Mouse (Mus musculus) hindbrain, embryonic 14.5 days (tissue): Measurements from ENCODE around the gene Mrpl40. TPM values are rescaled to one million over a fixed set of nuclear protein-coding genes. Genes with fewer than 3 reads are reported as not detected.

Experiments
- ATAC-seq: fragments of 200-750 bp; cut with Nextera tagmentation; 2 replicates; pipeline ENCODE4 v1.8.0; 2017; ENCODE audit warnings: moderate number of reproducible peaks, mild to moderate bottlenecking, moderate TSS enrichment, moderate library complexity; ENCODE audit not compliant: low FRiP score
- DNase-seq: peaks from one replicate; pipeline ENCODE4 v3.0.0-alpha.2; 2015; ENCODE audit warnings: low spot score
- H3K27ac ChIP-seq: fragments of 300-500 bp; sonication (generic); 2 replicates; pipeline ENCODE4 v1.5.1; 2014; ENCODE audit warnings: mild to moderate bottlenecking, moderate library complexity
- H3K27me3 ChIP-seq: fragments of 300-500 bp; sonication (generic); 2 replicates; pipeline ENCODE4 v1.6.1; 2014; ENCODE audit warnings: mild to moderate bottlenecking, low read length, mixed read lengths; ENCODE audit not compliant: control insufficient read depth, insufficient read depth
- H3K36me3 ChIP-seq: fragments of 300-500 bp; sonication (generic); replicated peaks from 2 replicates; pipeline ENCODE4 v1.6.1; 2014; ENCODE audit not compliant: control insufficient read depth, insufficient read depth
- H3K4me1 ChIP-seq: fragments of 300-500 bp; sonication (generic); replicated peaks from 2 replicates; pipeline ENCODE4 v1.6.1; 2014; ENCODE audit warnings: antibody characterized with exemption, low read length, mixed read lengths; ENCODE audit not compliant: control insufficient read depth, insufficient read depth
- H3K4me2 ChIP-seq: fragments of 300-500 bp; sonication (generic); replicated peaks from 2 replicates; pipeline ENCODE4 v1.6.1; 2014; ENCODE audit warnings: mild to moderate bottlenecking, moderate library complexity
- H3K4me3 ChIP-seq: fragments of 300-500 bp; sonication (generic); replicated peaks from 2 replicates; pipeline ENCODE4 v1.5.1; 2014; ENCODE audit warnings: mild to moderate bottlenecking, low read length
- H3K9ac ChIP-seq: fragments of 300-500 bp; sonication (generic); 2 replicates; pipeline ENCODE4 v1.6.1; 2014
- H3K9me3 ChIP-seq: fragments of 300-500 bp; sonication (generic); 2 replicates; pipeline ENCODE4 v1.6.1; 2016; ENCODE audit warnings: low read length; ENCODE audit not compliant: control insufficient read depth
- WGBS: fragments of 180-500 bp; shearing (Covaris S2); extraction: QIAGEN DNeasy Blood & Tissue Kit; methylation state at CpG from one replicate; pipeline ENCODE4 v1.1.7; 2014; 5-methylcytosine and 5-hydroxymethylcytosine counted together
- polyA plus RNA-seq: library from polyadenylated mRNA; unstranded; fragments of >200 nt; fragmentation: Nextera tagmentation; extraction: Ambion mirVana; gene quantifications from 2 replicates; pipeline ENCODE4 v1.2.1, GENCODE M21; 2014

Mrpl40 gene
- polyA plus RNA-seq: 55.6 and 65.7 TPM in 2 replicates

DNA sequence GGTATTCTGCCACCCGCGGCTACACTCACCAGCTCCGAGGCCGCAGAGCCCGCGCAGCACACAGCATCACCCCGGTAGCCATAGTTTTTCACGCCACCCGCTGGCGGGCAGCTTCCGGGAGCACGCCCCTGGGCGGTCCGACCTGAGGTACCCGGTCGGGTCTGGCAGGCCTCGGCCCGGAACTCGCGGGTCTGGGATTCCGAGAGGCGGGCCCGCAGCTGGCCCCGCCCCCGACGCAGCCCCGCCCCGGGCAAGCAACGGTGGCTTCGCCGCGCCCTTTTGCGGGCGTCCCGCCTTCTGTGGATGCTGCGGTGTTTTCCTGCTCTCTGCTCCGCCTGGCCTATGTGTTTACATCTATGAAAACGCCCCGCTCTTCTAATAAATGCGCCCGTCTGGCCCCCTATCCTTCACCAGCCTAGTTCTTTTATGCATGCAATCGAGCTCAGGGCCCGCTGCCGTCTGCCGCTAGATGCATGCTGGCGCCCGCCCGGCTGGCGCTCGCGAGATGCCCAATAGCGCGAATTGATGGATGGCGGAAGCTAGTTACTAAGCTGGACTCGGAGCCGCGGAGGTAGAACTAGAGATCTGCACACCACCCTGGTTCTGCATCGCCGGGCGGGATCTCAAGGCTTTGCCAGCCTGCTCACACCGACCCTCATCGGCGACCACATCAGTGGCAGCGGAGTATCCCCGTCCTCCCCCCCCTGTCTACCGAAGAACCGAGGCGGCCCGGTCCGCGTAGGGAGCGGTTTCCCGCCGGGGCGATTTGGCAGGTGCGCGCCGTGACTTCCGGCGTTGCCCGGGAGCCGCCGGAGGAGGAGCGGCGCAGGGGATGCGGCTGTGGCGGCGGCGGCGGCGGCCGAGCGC is at the start of gene Mrpl40, which contains the start of gene Hira:
Gene Mrpl40 (minus strand): TSS at position 421 of the 867 bp plus-strand sequence.
Gene Hira (plus strand): TSS at position 596 of the 867 bp plus-strand sequence.
- WGBS: under 1% methylated on average over 83 of the region's 93 CpGs
- H3K36me3 ChIP-seq: peaks cover 40% of the 10 kb centered on the region
- ATAC-seq (peak; percentile 92), DNase-seq (peak; percentile 83)
- no peaks in the 10 kb centered on the region for H3K9me3 ChIP-seq
- peak within 1 kb of the TSS; percentile 95 for H3K4me3 ChIP-seq
- H3K4me2 ChIP-seq: peak within 1 kb of the TSS; percentile 72
- H3K9ac ChIP-seq: peak within 1 kb of the TSS; percentile 93
- H3K27me3 ChIP-seq: no peaks in the 10 kb centered on the region
- peaks cover 17% of the 10 kb centered on the region for H3K4me1 ChIP-seq
- H3K27ac ChIP-seq: peak within 1 kb of the TSS; percentile 91

DNA sequence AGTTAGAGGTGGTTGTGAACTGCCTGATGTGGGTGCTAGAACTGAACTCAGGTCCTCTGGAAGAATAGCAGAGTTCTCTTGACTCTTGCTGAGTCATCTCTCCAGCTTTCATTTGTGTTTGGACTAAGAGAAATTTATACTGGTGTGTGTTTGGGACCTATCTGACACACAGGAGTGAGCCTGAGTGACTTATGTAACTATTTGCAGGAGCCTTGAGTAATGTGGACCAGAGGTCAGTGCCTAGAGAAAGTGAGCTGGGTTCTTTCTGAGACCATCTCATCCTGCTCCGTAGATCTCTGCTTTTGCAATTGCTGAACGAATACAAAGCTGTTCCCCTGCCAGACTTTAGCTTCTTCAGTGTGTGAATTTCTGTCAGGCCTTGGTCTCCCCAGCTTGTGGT is 45.1 kb upstream of the Mrpl40 start:
- DNase-seq: no peak
- no peak for ATAC-seq
- Histone ChIP-seq H3K27ac (no peak overlapping the region), H3K4me2 (no peak overlapping the region), H3K4me3 (no peak overlapping the region), H3K27me3 (no peaks in the 10 kb centered on the region), H3K9ac (no peak overlapping the region), H3K36me3 (peaks cover 99% of the 10 kb centered on the region), H3K4me1 (no peaks in the 10 kb centered on the region), H3K9me3 (no peaks in the 10 kb centered on the region)
- 93% methylated on average over 2 of the region's 2 CpGs for WGBS

DNA sequence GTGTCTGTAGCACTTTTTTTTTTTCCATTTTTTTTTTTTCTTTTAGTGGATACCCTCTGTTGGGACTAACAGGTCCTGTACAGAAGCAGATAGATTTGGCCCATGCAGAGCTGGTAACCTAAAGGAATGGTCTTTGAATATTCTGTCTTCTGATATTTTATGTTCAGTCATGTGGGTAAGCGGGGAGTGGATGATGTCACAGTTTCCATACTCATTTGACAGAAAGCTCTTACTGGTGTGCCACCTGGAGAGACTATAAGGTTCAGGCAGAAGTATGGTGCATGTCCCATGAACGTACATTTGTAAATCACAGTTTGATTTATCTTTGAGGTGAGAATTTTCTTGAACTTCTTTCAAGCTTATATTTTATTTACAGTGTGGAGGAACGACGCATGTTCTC is 39.4 kb upstream of the Mrpl40 start:
- H3K27me3 ChIP-seq: no peaks in the 10 kb centered on the region
- no peak overlapping the region for H3K4me3 ChIP-seq
- DNase-seq (no peak), ATAC-seq (no peak)
- H3K27ac ChIP-seq: no peak overlapping the region
- H3K9ac ChIP-seq: no peak overlapping the region
- H3K4me1 ChIP-seq: no peaks in the 10 kb centered on the region
- peaks cover 88% of the 10 kb centered on the region for H3K36me3 ChIP-seq
- no peak overlapping the region for H3K4me2 ChIP-seq
- no peaks in the 10 kb centered on the region for H3K9me3 ChIP-seq
- 98% methylated on average over 4 of the region's 4 CpGs for WGBS

DNA sequence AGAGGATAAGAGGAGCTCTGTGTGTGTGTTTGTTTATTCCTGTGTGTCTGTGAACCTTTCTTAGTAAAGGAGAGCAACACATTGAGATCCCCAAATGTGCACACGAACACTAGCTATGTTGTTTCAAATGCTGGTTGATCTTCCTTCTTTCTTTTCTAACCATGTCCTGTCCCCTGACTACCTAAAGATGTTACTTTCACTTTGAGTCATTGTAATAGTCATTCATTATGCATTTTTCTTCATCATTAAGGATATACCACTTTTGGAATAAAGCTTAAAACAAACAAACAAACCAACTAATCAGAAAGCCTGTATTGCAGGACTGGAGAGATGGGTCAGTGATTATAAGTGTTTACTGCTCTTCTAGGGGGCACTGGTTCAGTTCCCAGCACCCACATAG is 29.0 kb upstream of the Mrpl40 start:
- Histone ChIP-seq H3K9me3 (no peaks in the 10 kb centered on the region), H3K4me2 (no peak overlapping the region), H3K36me3 (peaks cover 77% of the 10 kb centered on the region), H3K4me1 (no peaks in the 10 kb centered on the region), H3K4me3 (no peak overlapping the region), H3K27me3 (no peaks in the 10 kb centered on the region), H3K27ac (no peak overlapping the region), H3K9ac (no peak overlapping the region)
- 90% methylated on average over 1 of the region's 1 CpGs for WGBS
- no peak for DNase-seq
- ATAC-seq: no peak

DNA sequence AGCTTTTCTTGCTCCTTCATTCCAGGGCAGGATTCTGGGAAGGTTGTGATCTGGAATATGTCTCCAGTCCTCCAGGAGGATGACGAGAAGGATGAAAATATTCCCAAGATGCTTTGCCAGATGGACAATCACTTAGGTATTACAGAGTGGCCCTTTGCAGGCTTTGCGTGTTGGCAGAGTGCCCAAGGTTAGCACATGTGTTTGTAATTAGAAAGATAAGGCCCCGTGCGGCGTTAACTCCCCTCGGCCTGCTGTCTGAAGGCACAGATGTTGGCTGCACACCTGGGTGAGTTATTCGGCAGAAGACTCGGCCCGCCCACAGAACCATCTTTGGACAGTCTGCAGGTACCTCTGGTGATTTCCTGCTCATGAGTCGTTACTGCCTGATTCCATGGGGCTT is 19.8 kb upstream of the Mrpl40 start:
- Histone ChIP-seq H3K9me3 (no peaks in the 10 kb centered on the region), H3K9ac (no peak overlapping the region), H3K4me2 (no peak overlapping the region), H3K27ac (no peak overlapping the region), H3K4me3 (no peak overlapping the region), H3K27me3 (no peaks in the 10 kb centered on the region), H3K4me1 (no peaks in the 10 kb centered on the region), H3K36me3 (peaks cover 62% of the 10 kb centered on the region)
- WGBS: 80% methylated on average over 10 of the region's 10 CpGs
- DNase-seq (no peak), ATAC-seq (no peak)

DNA sequence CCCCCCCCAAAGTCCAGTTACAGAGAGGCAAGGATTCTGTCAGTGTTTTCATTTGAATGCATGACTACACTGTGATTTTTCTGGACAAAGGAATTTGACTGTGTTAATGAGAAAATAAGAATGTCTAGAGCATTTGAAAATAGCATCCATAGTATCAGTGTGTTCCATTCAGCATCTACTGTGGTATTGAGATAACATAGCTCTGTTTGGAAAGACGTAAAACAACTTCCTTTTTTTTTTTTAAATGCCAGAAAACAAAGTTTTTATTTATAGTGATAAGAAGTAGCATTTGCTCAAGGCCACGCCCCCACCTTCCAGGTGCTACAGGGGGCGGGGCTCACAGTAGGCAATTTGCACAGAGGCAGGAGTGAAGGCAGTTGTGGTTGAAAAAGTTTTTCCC is 18.6 kb upstream of the Mrpl40 start:
- DNase-seq (no peak), ATAC-seq (no peak)
- Histone ChIP-seq H3K4me3 (no peak overlapping the region), H3K27me3 (no peaks in the 10 kb centered on the region), H3K9me3 (no peaks in the 10 kb centered on the region), H3K4me2 (no peak overlapping the region), H3K9ac (no peak overlapping the region), H3K4me1 (no peaks in the 10 kb centered on the region), H3K27ac (no peak overlapping the region), H3K36me3 (peaks cover 52% of the 10 kb centered on the region)
- 89% methylated on average over 3 of the region's 3 CpGs for WGBS

DNA sequence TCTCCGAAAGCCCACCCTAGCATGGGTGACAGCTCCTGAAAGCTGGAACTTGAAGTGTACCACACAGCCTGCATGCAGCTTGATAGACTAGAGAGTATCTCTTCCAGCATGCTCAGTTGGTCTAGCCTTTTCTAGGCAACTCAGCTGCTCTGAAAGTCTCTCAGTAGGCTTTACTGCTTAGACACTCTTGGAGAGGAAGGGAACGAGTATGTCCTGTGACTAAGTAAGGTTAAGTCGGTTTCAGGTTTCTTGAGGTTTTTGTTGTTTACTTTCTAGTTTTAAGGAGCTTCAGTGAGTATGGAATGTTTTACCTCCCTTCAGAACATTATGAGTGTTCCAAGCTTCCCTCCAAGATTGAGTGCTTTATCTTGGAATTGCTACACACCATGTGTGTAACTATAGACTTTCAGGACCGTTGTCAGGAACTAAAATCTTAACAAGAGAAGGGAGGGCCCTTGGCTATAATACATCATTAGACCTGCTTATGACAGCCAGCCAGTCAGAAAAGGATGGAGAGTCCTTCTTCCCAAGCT is 17.2 kb upstream of the Mrpl40 start:
- Histone ChIP-seq H3K9me3 (no peaks in the 10 kb centered on the region), H3K4me2 (no peak overlapping the region), H3K27ac (no peak overlapping the region), H3K36me3 (peaks cover 39% of the 10 kb centered on the region), H3K4me1 (no peaks in the 10 kb centered on the region), H3K4me3 (no peak overlapping the region), H3K27me3 (no peaks in the 10 kb centered on the region), H3K9ac (no peak overlapping the region)
- 89% methylated on average over 4 of the region's 4 CpGs for WGBS
- ATAC-seq (no peak), DNase-seq (no peak)

DNA sequence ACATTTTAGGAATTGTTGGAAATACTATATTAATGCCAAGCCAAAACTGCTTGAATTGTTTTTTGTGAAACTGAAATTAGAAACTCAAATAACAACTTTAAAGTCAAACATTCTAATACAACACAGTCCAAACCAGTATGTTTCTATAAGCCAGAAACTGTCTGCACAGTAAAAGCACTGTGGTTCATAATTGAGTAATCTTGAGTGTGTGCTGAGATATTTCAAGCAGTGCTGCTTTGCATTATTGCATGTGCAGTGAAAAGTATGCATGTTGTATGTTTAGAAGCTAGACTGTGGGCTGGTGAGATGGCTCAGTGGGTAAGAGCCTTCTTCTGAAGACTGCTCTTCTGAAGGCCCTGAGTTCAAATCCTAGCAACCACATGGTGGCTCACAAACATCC is 7.4 kb upstream of the Mrpl40 start:
- no peak overlapping the region for H3K9ac ChIP-seq
- ATAC-seq: no peak

DNA sequence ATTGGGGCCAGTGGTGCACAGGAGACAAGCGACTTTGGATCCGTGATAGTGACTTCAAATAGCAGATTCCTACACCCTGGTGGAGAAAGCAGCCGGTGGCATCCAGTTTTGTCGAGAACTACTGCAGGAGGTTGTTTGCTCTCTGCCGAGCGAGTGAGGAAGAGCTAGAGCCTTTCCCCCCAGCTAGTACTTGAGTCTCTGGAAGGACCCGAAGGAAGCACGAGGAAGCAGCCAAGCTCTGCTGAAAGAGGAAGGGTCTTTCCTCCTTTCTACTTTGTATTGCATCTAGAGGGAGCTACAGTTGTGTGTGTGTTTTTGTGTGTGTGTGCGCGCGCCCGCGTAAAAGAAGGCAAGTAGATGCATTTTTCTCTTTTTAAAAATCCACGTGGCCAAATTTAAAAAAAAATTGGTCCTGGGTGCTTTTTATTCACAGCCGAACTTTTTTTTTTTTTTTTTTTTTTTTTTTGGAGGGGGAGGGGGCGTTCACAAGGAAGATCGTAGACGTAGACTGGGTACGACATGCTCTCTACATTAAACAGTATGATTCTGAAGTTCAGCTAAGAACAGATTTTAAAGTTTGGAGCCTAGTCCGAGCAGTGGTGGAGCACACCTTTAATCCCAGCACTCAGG is 1.5 kb upstream of the Mrpl40 start:
- DNase-seq: peak; percentile 41
- H3K4me2 ChIP-seq: peak overlapping the region; percentile 72
- H3K27me3 ChIP-seq: no peaks in the 10 kb centered on the region
- H3K4me1 ChIP-seq: peaks cover 17% of the 10 kb centered on the region
- H3K9ac ChIP-seq: peak overlapping the region; percentile 93
- WGBS: 28% methylated on average over 20 of the region's 20 CpGs
- H3K36me3 ChIP-seq: peaks cover 25% of the 10 kb centered on the region
- peak overlapping the region; percentile 91 for H3K27ac ChIP-seq
- peak overlapping the region; percentile 95 for H3K4me3 ChIP-seq
- ATAC-seq: no peak
- H3K9me3 ChIP-seq: no peaks in the 10 kb centered on the region

More for the DNA sequence above, 7.4 kb upstream of the Mrpl40 start:
- H3K27me3 ChIP-seq: no peaks in the 10 kb centered on the region
- no peak overlapping the region for H3K27ac ChIP-seq
- peaks cover 10% of the 10 kb centered on the region; the same call in 1 of the 2 replicates for H3K36me3 ChIP-seq
- no peak for DNase-seq
- H3K4me3 ChIP-seq: no peak overlapping the region
- H3K9me3 ChIP-seq: no peaks in the 10 kb centered on the region
- H3K4me2 ChIP-seq: no peak overlapping the region
- H3K4me1 ChIP-seq: peaks cover 15% of the 10 kb centered on the region
